Mouse (Mus musculus) urinary bladder, postnatal 25 days (tissue): Measurements from ENCODE around the gene Nme9.

Experiments used
- DNase-seq: peaks from one replicate; pipeline ENCODE4 v3.0.0; 2022; ENCODE audit warnings: low spot score

The Nme9 gene

GRCm38 (mm10) chr9:99484632-99485031, 33.4 kb downstream of the Nme9 start:
- no peak for DNase-seq

- DNase-seq: no peak
Measured at GRCm38 (mm10) chr9:99485144-99485543, 33.9 kb downstream of the Nme9 start.

DNA sequence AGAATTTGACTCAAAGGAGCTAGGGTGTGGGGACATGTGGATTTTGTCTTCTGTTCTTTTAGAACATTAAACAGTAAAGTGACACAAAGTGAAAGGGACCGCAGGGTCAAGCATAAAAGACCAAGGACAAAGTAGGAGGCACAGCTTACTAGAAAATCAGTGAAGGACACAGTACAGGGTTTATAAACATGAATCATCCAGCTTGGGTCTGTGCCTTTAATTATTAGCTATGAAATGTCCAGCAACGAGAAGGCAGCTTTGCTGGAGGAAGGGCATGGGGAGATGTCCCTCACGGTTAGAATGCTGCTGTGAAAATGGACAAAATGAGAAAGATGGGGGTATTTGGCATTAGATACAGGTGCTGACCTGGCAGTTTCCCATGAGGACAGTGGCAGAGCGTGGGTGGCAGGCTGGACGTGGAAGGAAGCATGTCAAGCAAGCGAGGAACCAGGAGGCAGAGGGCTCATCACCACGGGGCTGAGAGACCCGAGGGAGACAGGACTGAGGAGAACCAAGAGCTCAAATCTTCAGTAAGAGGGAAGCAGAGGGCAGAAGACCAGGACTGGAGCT, 35.9 kb downstream of the Nme9 start:
- no peak for DNase-seq

DNA sequence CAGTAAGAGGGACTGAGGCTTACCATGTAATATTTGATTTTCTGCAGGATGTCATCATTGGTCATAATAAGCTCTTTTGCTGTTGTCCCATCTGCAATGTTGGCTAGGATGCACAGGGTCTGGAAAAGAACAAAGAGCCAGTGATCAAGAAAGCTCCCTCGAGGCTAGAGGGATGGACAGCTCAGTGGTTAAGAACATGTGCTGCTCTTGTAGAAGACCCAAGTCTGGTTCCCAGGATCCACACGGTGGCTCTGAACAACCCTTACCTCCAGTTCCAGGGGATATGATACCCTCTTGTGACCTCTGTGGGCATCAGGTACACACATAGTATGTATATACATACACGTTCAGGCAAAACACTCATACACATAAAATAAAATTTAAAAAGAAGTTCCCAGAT, 36.6 kb downstream of the Nme9 start:
- no peak for DNase-seq

DNA sequence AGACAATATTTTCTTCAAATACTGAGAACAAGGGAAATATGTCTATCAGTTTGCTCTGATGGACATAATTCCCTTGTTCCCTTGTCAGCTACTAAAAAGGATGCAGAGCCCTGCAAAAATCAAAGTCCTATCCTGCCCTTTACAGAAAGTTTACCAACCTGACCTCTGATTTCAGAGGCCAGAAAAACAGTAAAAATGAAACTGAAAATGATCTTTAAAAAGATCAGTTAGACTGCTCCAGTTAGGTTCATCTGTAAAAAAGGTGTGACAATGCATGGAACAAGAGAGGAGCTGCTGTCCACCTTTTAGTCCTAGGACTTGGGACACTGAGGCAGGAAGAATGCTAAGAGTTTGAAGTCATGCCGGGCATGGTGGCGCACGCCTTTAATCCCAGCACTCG, 39.8 kb downstream of the Nme9 start:
- no peak for DNase-seq

DNA sequence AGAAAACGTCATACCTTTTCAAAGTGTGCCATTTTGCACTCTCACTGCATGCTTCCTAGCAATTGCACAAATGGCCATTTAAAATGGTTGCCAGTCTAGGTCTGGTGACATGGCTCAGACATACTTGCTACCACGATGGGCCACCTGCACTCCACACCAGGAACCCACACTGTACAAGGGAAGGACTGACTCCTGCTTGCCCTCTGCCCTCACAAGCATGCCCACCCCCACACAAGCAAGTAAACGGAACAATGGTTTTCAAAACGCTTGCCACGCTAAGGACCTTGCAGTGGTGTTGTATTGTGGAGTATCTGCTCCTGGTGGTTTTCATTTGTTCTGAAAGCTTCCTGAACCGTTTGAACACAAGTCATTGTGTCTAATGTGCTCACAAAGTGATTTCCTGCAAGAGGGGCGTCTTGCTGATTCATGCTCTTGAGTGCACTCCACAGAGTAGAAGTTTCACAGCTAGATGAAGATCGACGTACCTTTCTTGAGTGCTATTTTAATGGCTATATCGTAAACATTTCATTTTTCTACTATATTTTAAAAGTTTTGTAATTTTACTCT, 41.4 kb downstream of the Nme9 start:
- DNase-seq: no peak

DNA sequence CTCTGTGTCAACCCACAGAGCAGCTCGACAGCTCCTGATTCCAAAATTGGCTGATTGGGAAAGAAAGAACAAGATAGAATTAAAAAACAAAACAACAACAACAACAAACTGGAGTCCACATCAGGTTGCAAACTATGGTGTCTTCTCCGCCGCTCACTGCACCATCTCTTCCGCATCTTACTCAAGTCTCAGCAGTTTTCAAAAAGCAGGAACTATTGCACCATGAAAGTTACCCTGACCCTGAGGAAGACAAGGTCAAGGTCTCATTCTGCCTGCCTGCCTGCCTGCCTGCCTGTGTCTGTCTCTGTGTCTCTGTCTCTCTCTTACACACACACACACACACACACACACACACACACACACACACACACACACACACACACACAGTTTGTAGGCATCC, 48.1 kb downstream of the Nme9 start:
- no peak for DNase-seq

DNA sequence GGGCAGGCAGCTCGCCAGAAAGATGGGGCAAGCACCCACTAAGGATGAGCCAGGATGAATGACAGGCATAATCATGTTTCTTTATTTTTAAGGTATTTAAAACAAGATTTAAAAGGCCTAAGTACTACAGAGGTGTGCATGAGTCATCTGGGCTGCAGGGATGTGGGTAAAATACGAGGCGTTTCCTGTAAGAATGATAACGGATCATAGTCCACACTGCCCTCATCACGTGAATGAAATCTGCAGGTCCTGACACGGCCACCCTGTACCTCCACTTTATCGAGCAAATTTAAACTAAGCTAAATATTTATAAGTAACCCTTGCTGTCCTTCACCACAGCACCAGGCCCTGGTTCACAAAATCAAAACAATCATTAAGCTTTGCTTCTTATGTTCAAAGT, 54.6 kb downstream of the Nme9 start:
- DNase-seq: no peak
